Mouse (Mus musculus): ENCODE data around the gene Ppp1r14a. TPM values are rescaled to one million over a fixed set of nuclear protein-coding genes. Genes with fewer than 3 reads are reported as not detected.

The Ppp1r14a gene
- polyA plus RNA-seq, 1 experiment from 2014 or later = 5.5 TPM

DNA sequence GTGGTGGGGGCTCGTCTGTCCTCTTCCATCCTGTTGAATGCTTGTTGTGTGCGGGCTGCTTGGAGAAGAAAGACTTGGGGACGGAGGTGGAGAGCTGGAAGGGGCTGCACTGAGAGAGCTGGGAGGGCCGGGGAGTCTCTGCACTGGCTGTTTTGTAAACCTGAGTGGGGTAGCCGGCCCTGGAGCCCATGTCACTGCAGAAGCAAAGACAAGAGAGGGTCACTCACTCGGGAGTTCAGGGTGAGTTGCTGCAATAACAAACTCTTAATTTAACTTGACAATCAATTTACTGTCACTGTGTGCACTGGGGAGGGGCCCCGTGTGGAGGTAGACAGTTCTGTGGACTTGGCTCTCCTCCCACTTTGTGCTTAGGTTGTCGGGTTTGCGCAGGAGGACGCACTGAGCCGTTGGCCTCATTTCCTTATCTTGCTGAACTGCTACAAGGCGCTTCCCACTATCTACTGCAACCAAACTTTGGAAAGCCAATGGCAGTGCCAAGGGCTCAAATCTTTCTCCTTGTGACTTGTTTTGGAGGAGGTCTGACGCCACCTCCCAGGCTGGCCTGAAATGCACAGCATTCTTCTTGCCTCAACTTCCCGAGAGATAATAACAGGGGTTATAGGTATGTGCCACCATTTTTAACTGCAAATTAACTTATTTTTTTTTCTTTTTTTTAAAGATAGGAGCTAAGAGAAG, 50.0 kb downstream of the Ppp1r14a start:
- DNase-seq = peak; percentile 72
- H3K4me1 ChIP-seq (ENCODE audit: insufficient read depth) = peaks cover 58% of the 10 kb centered on the region
- H3K4me3 ChIP-seq (ENCODE audit: low read depth, low read length) = peak overlapping the region; percentile 27
- 28% methylated on average over 14 of the region's 14 CpGs for WGBS (ENCODE audit: insufficient replicate concordance)
- no peaks in the 10 kb centered on the region for H3K27me3 ChIP-seq (ENCODE audit: insufficient read depth, low read length)
- H3K36me3 ChIP-seq (replicated peaks; ENCODE audit: insufficient read depth, low read length) = no peaks in the 10 kb centered on the region
- H3K27ac ChIP-seq (ENCODE audit: low read depth) = peak overlapping the region; percentile 90
- peak; percentile 82 for ATAC-seq
- TF ChIP-seq EP300 (IDR thresholded peaks at IDR 0.05; ENCODE audit: low read depth) (peak; percentile 96), CTCF (IDR thresholded peaks at IDR 0.05; ENCODE audit: low read depth) (no peak)
- H3K4me2 ChIP-seq (ENCODE audit: low read depth, low read length) = peak overlapping the region; percentile 73
- H3K9ac ChIP-seq (replicated peaks) = peak overlapping the region; percentile 31
- H3K9me3 ChIP-seq (ENCODE audit: low read length) = no peaks in the 10 kb centered on the region

DNA sequence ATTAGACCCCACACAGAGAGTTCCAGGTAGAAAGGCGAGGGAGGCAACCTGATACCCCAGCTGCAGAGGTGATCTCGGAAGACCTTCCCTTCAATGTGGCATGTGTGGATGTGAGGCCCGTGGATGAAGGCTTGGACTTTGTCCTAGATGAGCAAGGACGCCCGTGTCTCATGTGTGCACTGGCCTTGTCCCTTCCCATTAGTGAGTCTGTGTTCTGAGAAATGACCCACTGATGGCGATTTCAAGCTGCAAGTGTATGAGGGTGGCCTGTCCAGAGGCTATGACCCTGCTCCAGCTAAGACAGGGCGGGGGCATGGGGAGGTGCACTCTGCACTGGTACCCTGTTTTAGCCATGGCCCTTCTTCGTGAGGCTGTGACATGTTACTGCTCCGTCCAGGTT, 51.1 kb downstream of the Ppp1r14a start:
- H3K27me3 ChIP-seq (ENCODE audit: insufficient read depth, low read length) = no peaks in the 10 kb centered on the region
- no peak overlapping the region for H3K4me2 ChIP-seq (ENCODE audit: low read depth, low read length)
- DNase-seq = no peak
- WGBS (ENCODE audit: insufficient replicate concordance) = 86% methylated on average over 9 of the region's 9 CpGs
- H3K4me3 ChIP-seq (ENCODE audit: low read depth, low read length) = no peak overlapping the region
- no peak for ATAC-seq
- TF ChIP-seq CTCF (IDR thresholded peaks at IDR 0.05; ENCODE audit: low read depth) = no peak
- no peak for TF ChIP-seq EP300 (IDR thresholded peaks at IDR 0.05; ENCODE audit: low read depth)
- H3K27ac ChIP-seq (ENCODE audit: low read depth) = no peak overlapping the region
- H3K36me3 ChIP-seq (replicated peaks; ENCODE audit: insufficient read depth, low read length) = no peaks in the 10 kb centered on the region
- no peaks in the 10 kb centered on the region for H3K9me3 ChIP-seq (ENCODE audit: low read length)
- H3K9ac ChIP-seq (replicated peaks) = no peak overlapping the region
- peaks cover 52% of the 10 kb centered on the region for H3K4me1 ChIP-seq (ENCODE audit: insufficient read depth)

DNA sequence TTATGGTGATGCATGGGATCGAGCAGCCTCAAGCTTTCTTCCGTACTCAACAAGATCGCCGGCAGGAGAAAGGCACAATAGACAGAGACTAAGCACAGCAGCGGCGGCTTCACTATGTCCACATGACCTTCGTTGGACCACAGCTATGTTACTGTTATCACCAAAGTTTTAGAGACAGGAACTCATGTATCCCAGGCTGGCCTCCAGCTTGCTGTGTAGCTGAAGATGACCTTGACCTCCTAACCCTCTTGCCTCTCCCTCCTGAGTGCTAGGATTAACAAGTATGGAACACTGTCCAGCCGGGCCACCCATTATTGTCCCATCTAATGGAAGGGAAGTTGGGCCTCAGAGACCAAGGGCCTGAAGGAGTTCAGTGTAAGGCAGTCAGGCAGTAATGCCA, 51.7 kb downstream of the Ppp1r14a start:
- no peak overlapping the region for H3K4me3 ChIP-seq (ENCODE audit: low read depth, low read length)

DNA sequence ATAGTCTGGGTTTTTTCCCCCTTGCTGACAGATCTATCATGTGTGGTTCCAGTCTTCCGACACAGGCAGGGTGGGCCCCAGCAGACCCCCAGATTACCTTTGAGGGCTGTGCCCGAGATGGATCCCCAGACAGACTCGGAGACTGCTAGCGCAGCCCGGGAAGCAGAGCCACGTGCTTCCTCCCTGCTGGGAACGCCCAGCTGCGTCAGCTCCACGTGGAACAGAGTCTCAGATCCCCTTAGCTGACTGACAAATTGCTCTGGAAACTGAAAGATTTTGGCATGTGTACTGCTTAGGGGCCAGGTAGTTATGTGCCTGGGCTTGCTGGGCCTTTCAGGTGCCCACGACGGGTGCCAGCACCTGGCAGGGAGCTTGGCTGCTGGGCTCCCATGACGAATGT, 52.6 kb downstream of the Ppp1r14a start:
- no peak overlapping the region for H3K9ac ChIP-seq (replicated peaks)
- no peak for TF ChIP-seq CTCF (IDR thresholded peaks at IDR 0.05; ENCODE audit: low read depth)
- no peak for TF ChIP-seq EP300 (IDR thresholded peaks at IDR 0.05; ENCODE audit: low read depth)
- no peaks in the 10 kb centered on the region for H3K36me3 ChIP-seq (replicated peaks; ENCODE audit: insufficient read depth, low read length)
- H3K27ac ChIP-seq (ENCODE audit: low read depth) = no peak overlapping the region
- ATAC-seq (no peak), DNase-seq (no peak)
- 63% methylated on average over 12 of the region's 12 CpGs for WGBS (ENCODE audit: insufficient replicate concordance)
- H3K4me3 ChIP-seq (ENCODE audit: low read depth, low read length) = no peak overlapping the region
- peaks cover 45% of the 10 kb centered on the region for H3K4me1 ChIP-seq (ENCODE audit: insufficient read depth)
- H3K27me3 ChIP-seq (ENCODE audit: insufficient read depth, low read length) = no peaks in the 10 kb centered on the region
- no peak overlapping the region for H3K4me2 ChIP-seq (ENCODE audit: low read depth, low read length)
- no peaks in the 10 kb centered on the region for H3K9me3 ChIP-seq (ENCODE audit: low read length)

More for the DNA sequence above, 51.7 kb downstream of the Ppp1r14a start:
- no peak for TF ChIP-seq EP300 (IDR thresholded peaks at IDR 0.05; ENCODE audit: low read depth)
- TF ChIP-seq CTCF (IDR thresholded peaks at IDR 0.05; ENCODE audit: low read depth) = no peak
- Histone ChIP-seq H3K27me3 (ENCODE audit: insufficient read depth, low read length) (no peaks in the 10 kb centered on the region), H3K4me1 (ENCODE audit: insufficient read depth) (peaks cover 46% of the 10 kb centered on the region), H3K9me3 (ENCODE audit: low read length) (no peaks in the 10 kb centered on the region), H3K4me2 (ENCODE audit: low read depth, low read length) (no peak overlapping the region), H3K9ac (replicated peaks) (no peak overlapping the region), H3K36me3 (replicated peaks; ENCODE audit: insufficient read depth, low read length) (no peaks in the 10 kb centered on the region), H3K27ac (ENCODE audit: low read depth) (no peak overlapping the region)
- no peak for ATAC-seq
- DNase-seq = no peak
- 58% methylated on average over 8 of the region's 8 CpGs for WGBS (ENCODE audit: insufficient replicate concordance)

DNA sequence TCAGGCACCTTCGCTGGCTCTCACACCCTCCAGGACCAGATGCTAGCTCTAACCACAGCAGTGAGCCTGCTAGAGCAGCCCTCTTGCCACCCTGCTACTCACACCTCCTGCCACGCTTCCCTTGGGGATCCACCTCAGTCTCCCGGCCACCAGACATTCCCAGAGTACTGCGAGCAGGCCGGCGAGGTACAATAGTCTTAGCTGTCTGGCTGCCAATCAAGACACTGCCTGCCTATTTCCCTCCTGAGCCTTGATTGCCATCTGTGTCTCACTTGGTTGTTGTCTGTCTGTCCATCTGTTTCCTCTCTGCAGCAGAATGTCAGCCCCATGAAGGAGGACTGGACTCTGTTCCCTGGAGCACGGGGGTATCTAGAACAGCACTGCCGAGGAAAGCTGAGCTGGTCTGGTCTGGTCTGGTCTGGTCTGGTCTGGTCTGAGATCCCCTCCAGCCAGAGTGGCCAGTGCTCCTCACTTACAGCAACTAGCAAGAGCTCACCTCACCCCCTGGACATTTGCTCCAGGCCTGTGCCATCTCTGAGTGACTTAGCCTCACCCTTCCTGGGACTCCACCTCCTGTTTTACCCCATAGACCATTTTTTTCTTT, 53.5 kb downstream of the Ppp1r14a start:
- TF ChIP-seq CTCF (IDR thresholded peaks at IDR 0.05; ENCODE audit: low read depth) = no peak
- no peak for TF ChIP-seq EP300 (IDR thresholded peaks at IDR 0.05; ENCODE audit: low read depth)
- Histone ChIP-seq H3K9me3 (ENCODE audit: low read length) (no peaks in the 10 kb centered on the region), H3K4me3 (ENCODE audit: low read depth, low read length) (no peak overlapping the region), H3K9ac (replicated peaks) (no peak overlapping the region), H3K4me2 (ENCODE audit: low read depth, low read length) (no peak overlapping the region), H3K27me3 (ENCODE audit: insufficient read depth, low read length) (no peaks in the 10 kb centered on the region), H3K36me3 (replicated peaks; ENCODE audit: insufficient read depth, low read length) (no peaks in the 10 kb centered on the region), H3K27ac (ENCODE audit: low read depth) (no peak overlapping the region), H3K4me1 (ENCODE audit: insufficient read depth) (peaks cover 38% of the 10 kb centered on the region)
- 51% methylated on average over 8 of the region's 8 CpGs for WGBS (ENCODE audit: insufficient replicate concordance)
- no peak for DNase-seq
- no peak for ATAC-seq

Other genes with a start within 250 kb of the Ppp1r14a start
- gene Ryr1, start 164.1 kb upstream of the Ppp1r14a start, polyA plus RNA-seq (2015; fragmentation: Nextera tagmentation; extraction: Ambion mirVana) = 0.09 and 0.33 TPM in 2 replicates
- gene Rasgrp4, start 154.5 kb upstream of the Ppp1r14a start, polyA plus RNA-seq (2015; fragmentation: Nextera tagmentation; extraction: Ambion mirVana) = 0.94 and 1.7 TPM in 2 replicates
- 10.5 and 12.5 TPM in 2 replicates for gene Fam98c, start 133.1 kb upstream of the Ppp1r14a start, polyA plus RNA-seq (2015; fragmentation: Nextera tagmentation; extraction: Ambion mirVana)
- not detected in 2 replicates for gene Ggn, start 119.1 kb upstream of the Ppp1r14a start, polyA plus RNA-seq (2015; fragmentation: Nextera tagmentation; extraction: Ambion mirVana)
- 0.13 and 0.21 TPM in 2 replicates for gene Spred3, start 118.9 kb upstream of the Ppp1r14a start, polyA plus RNA-seq (2015; fragmentation: Nextera tagmentation; extraction: Ambion mirVana)
- gene Psmd8, start 108.6 kb upstream of the Ppp1r14a start, polyA plus RNA-seq (2015; fragmentation: Nextera tagmentation; extraction: Ambion mirVana) = 143 TPM in 2 replicates
- 0.09 and 0.17 TPM in 2 replicates for gene Catsperg1, start 75.3 kb upstream of the Ppp1r14a start, polyA plus RNA-seq (2015; fragmentation: Nextera tagmentation; extraction: Ambion mirVana)
- gene Kcnk6, start 56.8 kb upstream of the Ppp1r14a start, polyA plus RNA-seq (2015; fragmentation: Nextera tagmentation; extraction: Ambion mirVana) = 0.90 and 1.4 TPM in 2 replicates
- gene Yif1b, start 51.0 kb upstream of the Ppp1r14a start, polyA plus RNA-seq (2015; fragmentation: Nextera tagmentation; extraction: Ambion mirVana) = 45.0 and 46.8 TPM in 2 replicates
- gene 2200002D01Rik, start 40.8 kb upstream of the Ppp1r14a start, polyA plus RNA-seq (2015; fragmentation: Nextera tagmentation; extraction: Ambion mirVana) = 1.9 and 3.3 TPM in 2 replicates
- gene Spint2, start 7.4 kb upstream of the Ppp1r14a start, polyA plus RNA-seq (2015; fragmentation: Nextera tagmentation; extraction: Ambion mirVana) = 84.8 and 94.7 TPM in 2 replicates
- 0.63 and 0.69 TPM in 2 replicates for gene Dpf1, start 14.6 kb downstream of the Ppp1r14a start, polyA plus RNA-seq (2015; fragmentation: Nextera tagmentation; extraction: Ambion mirVana)
- 1.6 and 1.7 TPM in 2 replicates for gene Sipa1l3, start 229.3 kb downstream of the Ppp1r14a start, polyA plus RNA-seq (2015; fragmentation: Nextera tagmentation; extraction: Ambion mirVana)

All from liver, postnatal 0 days (tissue).